Mouse (Mus musculus) E14TG2a.4 (cell line): ENCODE measurements around the gene Cmip.

Experiments
- CTCF ChIP-seq: conservative IDR thresholded peaks from 2 replicates; pipeline ENCODE4 v1.5.1; 2014; ENCODE audit warnings: low read length
- NANOG ChIP-seq: IDR thresholded peaks from 2 replicates; pipeline ENCODE4 v1.6.1; 2014; ENCODE audit warnings: borderline replicate concordance, low read length, mixed read lengths
- POU5F1 ChIP-seq: IDR thresholded peaks from 2 replicates; pipeline ENCODE4 v1.6.1; 2014; ENCODE audit warnings: low read length, borderline replicate concordance

DNA sequence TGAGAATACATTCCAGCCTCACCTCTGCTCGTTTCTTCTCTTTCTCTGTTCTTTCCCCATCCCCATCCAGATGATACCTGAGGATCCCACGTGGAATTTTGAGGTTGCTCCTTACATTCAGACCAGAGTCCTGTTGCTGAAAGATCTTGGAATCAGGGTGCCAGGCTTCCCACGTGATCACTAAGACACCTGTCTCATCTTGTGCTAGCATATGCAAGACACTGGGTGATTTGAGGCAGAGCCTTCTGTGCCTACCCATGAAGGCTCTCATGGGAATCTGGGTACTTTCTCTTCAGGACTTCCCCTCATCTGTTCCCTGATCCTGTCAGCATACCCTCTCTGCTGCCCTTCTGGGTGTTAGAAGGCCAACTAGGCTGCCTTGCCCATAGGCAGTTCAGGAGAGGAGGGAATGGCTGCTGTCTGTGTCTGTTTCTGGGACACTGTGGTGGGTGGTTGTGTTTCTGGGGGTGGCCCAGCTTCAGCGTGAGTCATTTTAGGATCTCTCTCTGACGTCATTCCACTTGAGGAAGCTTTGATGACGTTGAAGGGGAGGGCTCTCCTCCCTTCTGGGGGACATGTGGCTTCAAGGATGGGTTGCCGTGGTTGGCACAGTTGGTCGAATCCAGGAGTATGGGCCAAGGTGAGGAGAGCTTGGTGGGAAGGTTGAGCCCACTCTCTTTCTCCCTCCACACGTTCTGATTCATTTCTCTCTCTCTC lies 28.1 kb downstream of the Cmip start:
- no peak for TF ChIP-seq CTCF
- TF ChIP-seq NANOG: no peak
- TF ChIP-seq POU5F1: no peak
